Comparison of ENCODE assay signal across 14 mouse cellular contexts in genomic region chr2:118523163-118523730, GRCm38 (mm10). TPM values are rescaled to one million over a fixed set of nuclear protein-coding genes. Genes with fewer than 3 reads are reported as not detected.
DNase-seq lines count a peak whose midpoint lies in the region; ATAC-seq and TF ChIP-seq lines count a peak whose summit lies in the region.
"Had no signal": no experiment of that assay in that cellular context is flagged by ENCODE, and none has a peak within 500 bp of the region (broad histone marks: within the 10 kb centered on the region; RNA-seq: fewer than 3 reads in every experiment).

No protein-coding gene starts in this region.

- no peak overlapping the region for H3K9ac ChIP-seq in hindbrain, postnatal 0 days (replicated peaks; ENCODE audit: low read length)
- H3K9ac ChIP-seq in intestine, postnatal 0 days (ENCODE audit: low read depth, low read length), result no peak overlapping the region
- H3K9ac ChIP-seq: intestine, embryonic 15.5 days; limb, embryonic 15.5 days; stomach, embryonic 15.5 days had no signal

- WGBS in hindbrain, embryonic 10.5 days, result 68% methylated on average over 5 of the region's 5 CpGs
- 40% methylated on average over 5 of the region's 5 CpGs for WGBS in hindbrain, postnatal 0 days
- WGBS in intestine, postnatal 0 days, result 74% methylated on average over 5 of the region's 5 CpGs

- no peak for DNase-seq in hindbrain, embryonic 10.5 days (ENCODE audit: low spot score)
- no peak for DNase-seq in hindbrain, postnatal 0 days (ENCODE audit: low spot score)
- DNase-seq in 416B (ENCODE audit: low read depth), result peak; percentile 70
- DNase-seq in kidney, postnatal 25 days, result peak; percentile 63
- no peak for DNase-seq in thymus, postnatal 0 days (ENCODE audit: low spot score)
- DNase-seq: adrenal gland, postnatal 36 days; cerebellum, adult 9-10 months; right cerebral cortex, postnatal 4 days had no signal

- H3K27ac ChIP-seq in hindbrain, embryonic 10.5 days, result peak overlapping the region; percentile 89
- no peak overlapping the region for H3K27ac ChIP-seq in hindbrain, postnatal 0 days
- H3K27ac ChIP-seq in bone marrow macrophage, adult 2 months (ENCODE audit: insufficient read depth, low read depth, low read length), result peak overlapping the region; percentile 33; the same call in 1 of the 2 replicates
- H3K27ac ChIP-seq in intestine, postnatal 0 days (ENCODE audit: low read depth, low read length), result no peak overlapping the region
- H3K27ac ChIP-seq: heart, adult 2 months; intestine, embryonic 15.5 days; limb, embryonic 15.5 days; stomach, embryonic 15.5 days had no signal

- no peak for TF ChIP-seq CTCF in hindbrain, postnatal 0 days (IDR thresholded peaks at IDR 0.05; ENCODE audit: low read depth)
- no peak for TF ChIP-seq CTCF in bone marrow macrophage, adult 2 months (IDR thresholded peaks at IDR 0.05; ENCODE audit: low read depth, low read length)
- TF ChIP-seq CTCF in intestine, postnatal 0 days (IDR thresholded peaks at IDR 0.05; ENCODE audit: low read depth), result no peak

- no peaks in the 10 kb centered on the region for H3K27me3 ChIP-seq in hindbrain, embryonic 10.5 days (ENCODE audit: insufficient read depth, poor library complexity, severe bottlenecking)
- H3K27me3 ChIP-seq in hindbrain, postnatal 0 days (ENCODE audit: insufficient read depth, low read length), result no peaks in the 10 kb centered on the region
- no peaks in the 10 kb centered on the region for H3K27me3 ChIP-seq in intestine, postnatal 0 days (replicated peaks; ENCODE audit: control insufficient read depth, insufficient read depth, low read length)
- H3K27me3 ChIP-seq: intestine, embryonic 15.5 days; limb, embryonic 15.5 days; stomach, embryonic 15.5 days had no signal

- no peak for TF ChIP-seq POLR2A in bone marrow macrophage, adult 2 months (IDR thresholded peaks at IDR 0.05; ENCODE audit: borderline replicate concordance, low read depth, low read length)

- H3K4me2 ChIP-seq in hindbrain, postnatal 0 days (ENCODE audit: low read depth, low read length), result no peak overlapping the region
- H3K4me2 ChIP-seq in intestine, postnatal 0 days (replicated peaks; ENCODE audit: low read depth), result no peak overlapping the region
- H3K4me2 ChIP-seq: intestine, embryonic 15.5 days; limb, embryonic 15.5 days; stomach, embryonic 15.5 days had no signal

- H3K9me3 ChIP-seq in hindbrain, embryonic 10.5 days, result no peaks in the 10 kb centered on the region
- no peaks in the 10 kb centered on the region for H3K9me3 ChIP-seq in hindbrain, postnatal 0 days (ENCODE audit: low read length)
- no peaks in the 10 kb centered on the region for H3K9me3 ChIP-seq in intestine, postnatal 0 days (ENCODE audit: control insufficient read depth)
- H3K9me3 ChIP-seq: intestine, embryonic 15.5 days; limb, embryonic 15.5 days; stomach, embryonic 15.5 days had no signal

- no peak for ATAC-seq in hindbrain, postnatal 0 days
- ATAC-seq in intestine, postnatal 0 days, result no peak
- ATAC-seq: intestine, embryonic 15.5 days had no signal

- H3K36me3 ChIP-seq in hindbrain, embryonic 10.5 days, result no peaks in the 10 kb centered on the region
- no peaks in the 10 kb centered on the region for H3K36me3 ChIP-seq in hindbrain, postnatal 0 days (ENCODE audit: insufficient read depth, low read length)
- no peaks in the 10 kb centered on the region for H3K36me3 ChIP-seq in intestine, postnatal 0 days (ENCODE audit: control insufficient read depth, insufficient read depth)
- H3K36me3 ChIP-seq: intestine, embryonic 15.5 days; limb, embryonic 15.5 days; stomach, embryonic 15.5 days had no signal

- H3K4me3 ChIP-seq in hindbrain, embryonic 10.5 days, result no peak overlapping the region
- H3K4me3 ChIP-seq in hindbrain, postnatal 0 days (ENCODE audit: low read length), result no peak overlapping the region
- H3K4me3 ChIP-seq in bone marrow macrophage, adult 2 months (ENCODE audit: insufficient read depth, low read length), result no peak overlapping the region
- H3K4me3 ChIP-seq in intestine, postnatal 0 days (ENCODE audit: low read depth, low read length), result no peak overlapping the region
- H3K4me3 ChIP-seq: heart, adult 2 months; intestine, embryonic 15.5 days; limb, embryonic 15.5 days; stomach, embryonic 15.5 days had no signal

- H3K4me1 ChIP-seq in hindbrain, embryonic 10.5 days (replicated peaks), result peaks cover 50% of the 10 kb centered on the region
- no peaks in the 10 kb centered on the region for H3K4me1 ChIP-seq in hindbrain, postnatal 0 days (ENCODE audit: insufficient read depth, low read length)
- peaks cover 50% of the 10 kb centered on the region for H3K4me1 ChIP-seq in bone marrow macrophage, adult 2 months (ENCODE audit: control insufficient read depth, insufficient read depth, low read length)
- H3K4me1 ChIP-seq in intestine, postnatal 0 days (replicated peaks; ENCODE audit: control insufficient read depth, insufficient read depth, low read length), result peaks cover 14% of the 10 kb centered on the region; the same call in 1 of the 2 replicates

RNA-seq across cellular contexts. Expression of gene Bmf, which starts 26.2 kb away (rescaled TPM):
- polyA plus RNA-seq in hindbrain, embryonic 10.5 days (2016; fragmentation: Nextera tagmentation; extraction: Ambion mirVana), result 4.8 and 4.9 TPM in 2 replicates
- total RNA-seq in hindbrain, postnatal 0 days (2014; rRNA removed), result 10.4 and 10.6 TPM in 2 replicates
- 1.3 and 1.4 TPM in 2 replicates for polyA plus RNA-seq in hindbrain, postnatal 0 days (2015; fragmentation: Nextera tagmentation; extraction: Ambion mirVana)
- polyA plus RNA-seq in bone marrow macrophage, adult 2 months (2012; ENCODE audit: insufficient read depth, insufficient read length, missing spikeins), result 30.0 and 44.1 TPM in 2 replicates
- 10.0 and 10.6 TPM in 2 replicates for polyA plus RNA-seq in thymus, postnatal 0 days (2015; fragmentation: Nextera tagmentation; extraction: Ambion mirVana)
- polyA plus RNA-seq in intestine, postnatal 0 days (2015; fragmentation: Nextera tagmentation; extraction: Ambion mirVana), result 1.4 and 1.7 TPM in 2 replicates

RNA-seq across cellular contexts. Expression of gene Srp14, which starts 43.7 kb away (rescaled TPM):
- 281 and 316 TPM in 2 replicates for polyA plus RNA-seq in hindbrain, embryonic 10.5 days (2016; fragmentation: Nextera tagmentation; extraction: Ambion mirVana)
- 126 and 151 TPM in 2 replicates for total RNA-seq in hindbrain, postnatal 0 days (2014; rRNA removed)
- 330 and 361 TPM in 2 replicates for polyA plus RNA-seq in hindbrain, postnatal 0 days (2015; fragmentation: Nextera tagmentation; extraction: Ambion mirVana)
- polyA plus RNA-seq in bone marrow macrophage, adult 2 months (2012; ENCODE audit: insufficient read depth, insufficient read length, missing spikeins), result 252 and 297 TPM in 2 replicates
- polyA plus RNA-seq in thymus, postnatal 0 days (2015; fragmentation: Nextera tagmentation; extraction: Ambion mirVana), result 372 and 403 TPM in 2 replicates
- 164 and 168 TPM in 2 replicates for polyA plus RNA-seq in intestine, postnatal 0 days (2015; fragmentation: Nextera tagmentation; extraction: Ambion mirVana)

Comparison
In these comparisons a context has a peak if more than half of its experiments do, and no peak if none do; other contexts are left out.
1. H3K27ac ChIP-seq: peak in hindbrain, embryonic 10.5 days (single experiment) and bone marrow macrophage, adult 2 months (single experiment); none in hindbrain, postnatal 0 days (single experiment) and intestine, postnatal 0 days (single experiment).
2. DNase-seq: peak in 416B (single experiment) and kidney, postnatal 25 days (2 of 2); none in hindbrain, embryonic 10.5 days (single experiment), hindbrain, postnatal 0 days (single experiment) and thymus, postnatal 0 days (single experiment).